Mouse (Mus musculus) gonadal fat pad, adult 2 months (tissue): ENCODE data around the gene P3h4. TPM values are rescaled to one million over a fixed set of nuclear protein-coding genes. Genes with fewer than 3 reads are reported as not detected.

Source experiments
- DNase-seq: peaks from one replicate; pipeline ENCODE4 v3.0.0-alpha.2; 2012; ENCODE audit warnings: low read depth
- polyA plus RNA-seq: library from polyadenylated mRNA; depleted of rRNA; stranded (reverse); fragments of >200 nt; gene quantifications from 2 replicates; pipeline ENCODE4 v1.2.3, GENCODE M21; 2012; rRNA removed

Gene P3h4
- polyA plus RNA-seq: 35.4 and 45.1 TPM in 2 replicates

- no peak for DNase-seq
Measured at GRCm38 (mm10) chr11:100414021-100414913, at the start of gene P3h4. Gene P3h4, minus strand, starts transcription at chr11:100414836.

GRCm38 (mm10) chr11:100462699-100463098 is 48.1 kb upstream of the P3h4 start:
- no peak for DNase-seq

GRCm38 (mm10) chr11:100457711-100458110 is 43.1 kb upstream of the P3h4 start:
- no peak for DNase-seq

GRCm38 (mm10) chr11:100457247-100457646 is 42.6 kb upstream of the P3h4 start:
- no peak for DNase-seq

- DNase-seq: no peak
Measured at GRCm38 (mm10) chr11:100442625-100443024, 28.0 kb upstream of the P3h4 start.

- no peak for DNase-seq
Measured at GRCm38 (mm10) chr11:100441797-100442196, 27.2 kb upstream of the P3h4 start, which contains the start of the genes Nt5c3b and Klhl10. Gene Nt5c3b, minus strand, starts transcription at chr11:100441808. Gene Klhl10, plus strand, starts transcription at chr11:100441917.

- DNase-seq: no peak
Measured at GRCm38 (mm10) chr11:100440691-100441522, 26.3 kb upstream of the P3h4 start.

GRCm38 (mm10) chr11:100437901-100438300 is 23.3 kb upstream of the P3h4 start:
- no peak for DNase-seq

- no peak for DNase-seq
Measured at GRCm38 (mm10) chr11:100435678-100436246, 21.1 kb upstream of the P3h4 start.

GRCm38 (mm10) chr11:100432002-100432401 is 17.4 kb upstream of the P3h4 start:
- DNase-seq: no peak

- no peak for DNase-seq
Measured at GRCm38 (mm10) chr11:100430052-100430451, 15.4 kb upstream of the P3h4 start.

GRCm38 (mm10) chr11:100428612-100429199 is 14.1 kb upstream of the P3h4 start:
- DNase-seq: no peak

GRCm38 (mm10) chr11:100426820-100427219 is 12.2 kb upstream of the P3h4 start:
- no peak for DNase-seq

GRCm38 (mm10) chr11:100425851-100426250 is 11.2 kb upstream of the P3h4 start:
- DNase-seq: no peak

- no peak for DNase-seq
Measured at GRCm38 (mm10) chr11:100423836-100424235, 9.2 kb upstream of the P3h4 start.

- no peak for DNase-seq
Measured at GRCm38 (mm10) chr11:100421537-100421936, 6.9 kb upstream of the P3h4 start.

GRCm38 (mm10) chr11:100414914-100415822 is 532 bp upstream of the P3h4 start, which contains the start of gene Fkbp10:
Gene Fkbp10, plus strand, starts transcription at chr11:100415697.
- DNase-seq: no peak

- no peak for DNase-seq
Measured at GRCm38 (mm10) chr11:100413541-100413940, 1.1 kb downstream of the P3h4 start.

- no peak for DNase-seq
Measured at GRCm38 (mm10) chr11:100411736-100412135, 2.9 kb downstream of the P3h4 start.

- DNase-seq: no peak
Measured at GRCm38 (mm10) chr11:100409686-100410085, 5.0 kb downstream of the P3h4 start.
